Mouse (Mus musculus): ENCODE results near the gene Cacng3. TPM values are rescaled to one million over a fixed set of nuclear protein-coding genes. Genes with fewer than 3 reads are reported as not detected.

Gene Cacng3
- polyA plus RNA-seq, 1 experiment: 0.48 TPM

DNA sequence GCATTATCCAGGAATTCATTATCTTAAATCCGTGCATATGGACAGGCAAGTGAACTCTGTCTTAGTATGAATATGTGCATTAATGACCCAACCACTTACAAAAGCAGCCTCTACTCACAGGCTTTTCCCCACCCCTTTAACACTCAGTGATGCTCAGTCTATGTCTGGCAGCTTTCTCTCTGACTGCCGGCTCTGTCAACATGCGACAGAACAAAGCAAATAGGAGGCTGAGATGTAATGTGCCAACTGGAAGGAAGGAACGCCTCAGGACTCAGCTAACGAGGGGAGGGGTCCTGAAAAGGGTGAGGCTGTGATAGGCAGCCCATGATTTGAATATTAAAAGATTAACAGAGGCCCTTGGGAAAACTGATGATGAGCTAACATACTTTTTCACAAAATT is 68.2 kb downstream of the Cacng3 start:
- no peak overlapping the region for H3K27ac ChIP-seq (ENCODE audit: insufficient read depth, low read length)
- TF ChIP-seq CTCF (IDR thresholded peaks at IDR 0.05; ENCODE audit: extremely low read depth, insufficient read depth, insufficient read length, insufficient replicate concordance): no peak
- TF ChIP-seq POLR2A (IDR thresholded peaks at IDR 0.05; ENCODE audit: low read depth, low read length): no peak
- H3K36me3 ChIP-seq (ENCODE audit: control insufficient read depth, insufficient read depth, low read length): no peaks in the 10 kb centered on the region
- no peak for DNase-seq (ENCODE audit: low read depth in 1 of 2, low spot score in 2 of 2)
- WGBS: 75% methylated on average over 5 of the region's 5 CpGs
- no peak overlapping the region for H3K4me3 ChIP-seq (ENCODE audit: extremely low read depth, insufficient read depth, insufficient read length)
- H3K27me3 ChIP-seq (ENCODE audit: control insufficient read depth, insufficient read depth, low read length): no peaks in the 10 kb centered on the region
- H3K4me1 ChIP-seq (ENCODE audit: control insufficient read depth, insufficient read depth, insufficient read length): no peaks in the 10 kb centered on the region

DNA sequence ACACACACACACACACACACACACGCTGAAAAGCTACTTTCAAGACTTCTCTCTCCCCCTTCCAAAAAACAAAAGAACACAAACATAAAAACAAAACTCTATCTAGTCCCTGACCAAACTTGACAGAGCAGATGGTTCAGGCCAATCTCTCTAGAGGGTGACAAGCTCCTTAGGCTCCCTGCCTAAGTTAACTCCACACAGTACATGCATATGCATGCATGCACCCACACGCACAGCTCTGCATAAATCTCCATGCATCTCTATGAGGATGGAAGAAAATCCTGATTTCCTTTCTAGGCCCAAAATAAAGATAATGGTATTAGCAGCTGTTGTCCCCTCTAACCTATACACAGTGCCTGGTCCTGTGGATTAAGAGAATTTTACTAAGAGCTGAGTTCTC is 70.4 kb downstream of the Cacng3 start:
- DNase-seq (ENCODE audit: low read depth in 1 of 2, low spot score in 2 of 2): no peak
- WGBS: 91% methylated on average over 2 of the region's 2 CpGs
- TF ChIP-seq CTCF (IDR thresholded peaks at IDR 0.05; ENCODE audit: extremely low read depth, insufficient read depth, insufficient read length, insufficient replicate concordance): no peak
- TF ChIP-seq POLR2A (IDR thresholded peaks at IDR 0.05; ENCODE audit: low read depth, low read length): no peak

DNA sequence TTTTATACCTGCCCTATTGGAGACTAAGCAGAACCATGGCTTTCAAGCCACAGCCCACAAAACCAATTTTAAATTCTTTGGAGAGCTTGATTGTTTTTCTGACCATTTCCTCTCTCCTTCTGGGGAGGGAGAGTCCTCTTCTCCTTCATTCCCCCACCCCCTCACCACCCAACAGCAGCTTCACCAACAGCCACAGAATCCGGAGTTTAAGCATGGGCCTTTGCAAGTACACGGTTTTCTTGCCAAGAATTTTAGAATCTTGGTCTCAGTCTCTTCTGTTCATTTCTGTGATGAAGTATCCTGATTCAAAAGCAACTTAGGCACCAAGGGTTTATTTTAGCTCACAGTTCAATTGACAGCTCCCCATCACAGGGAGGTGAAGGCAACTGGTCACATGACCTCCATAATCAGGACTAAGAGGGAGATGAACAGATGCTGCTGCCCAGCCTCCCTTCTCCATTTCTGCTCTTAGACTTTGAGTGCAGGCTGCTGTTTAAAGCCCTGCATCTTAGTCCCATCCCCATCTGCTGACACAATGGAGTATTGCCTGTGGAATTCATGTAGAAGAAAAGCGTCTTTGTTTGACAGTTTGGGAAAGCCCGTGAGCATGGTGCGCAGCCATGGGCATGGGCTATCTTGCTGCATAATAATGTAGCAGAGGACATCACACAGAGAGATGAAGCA is 85.8 kb downstream of the Cacng3 start:
- Histone ChIP-seq H3K27ac (ENCODE audit: insufficient read depth, low read length) (no peak overlapping the region), H3K36me3 (ENCODE audit: control insufficient read depth, insufficient read depth, low read length) (no peaks in the 10 kb centered on the region), H3K4me3 (ENCODE audit: extremely low read depth, insufficient read depth, insufficient read length) (no peak overlapping the region), H3K27me3 (ENCODE audit: control insufficient read depth, insufficient read depth, low read length) (no peaks in the 10 kb centered on the region), H3K4me1 (ENCODE audit: control insufficient read depth, insufficient read depth, insufficient read length) (no peaks in the 10 kb centered on the region)
- TF ChIP-seq POLR2A (IDR thresholded peaks at IDR 0.05; ENCODE audit: low read depth, low read length) (no peak), CTCF (IDR thresholded peaks at IDR 0.05; ENCODE audit: extremely low read depth, insufficient read depth, insufficient read length, insufficient replicate concordance) (no peak)
- DNase-seq (ENCODE audit: low read depth in 1 of 2, low spot score in 2 of 2): no peak
- WGBS: 84% methylated on average over 5 of the region's 5 CpGs

More for the DNA sequence above, 70.4 kb downstream of the Cacng3 start:
- no peaks in the 10 kb centered on the region for H3K4me1 ChIP-seq (ENCODE audit: control insufficient read depth, insufficient read depth, insufficient read length)
- no peaks in the 10 kb centered on the region for H3K36me3 ChIP-seq (ENCODE audit: control insufficient read depth, insufficient read depth, low read length)
- no peak overlapping the region for H3K4me3 ChIP-seq (ENCODE audit: extremely low read depth, insufficient read depth, insufficient read length)
- H3K27ac ChIP-seq (ENCODE audit: insufficient read depth, low read length): no peak overlapping the region
- no peaks in the 10 kb centered on the region for H3K27me3 ChIP-seq (ENCODE audit: control insufficient read depth, insufficient read depth, low read length)

GRCm38 (mm10) chr7:122758645-122759044 is 88.4 kb downstream of the Cacng3 start:
- no peak overlapping the region for H3K27ac ChIP-seq (ENCODE audit: insufficient read depth, low read length)
- H3K27me3 ChIP-seq (ENCODE audit: control insufficient read depth, insufficient read depth, low read length): no peaks in the 10 kb centered on the region
- 70% methylated on average over 3 of the region's 3 CpGs for WGBS
- no peak for DNase-seq (ENCODE audit: low read depth in 1 of 2, low spot score in 2 of 2)
- H3K36me3 ChIP-seq (ENCODE audit: control insufficient read depth, insufficient read depth, low read length): no peaks in the 10 kb centered on the region
- no peak overlapping the region for H3K4me3 ChIP-seq (ENCODE audit: extremely low read depth, insufficient read depth, insufficient read length)
- no peak for TF ChIP-seq CTCF (IDR thresholded peaks at IDR 0.05; ENCODE audit: extremely low read depth, insufficient read depth, insufficient read length, insufficient replicate concordance)
- no peak for TF ChIP-seq POLR2A (IDR thresholded peaks at IDR 0.05; ENCODE audit: low read depth, low read length)
- no peaks in the 10 kb centered on the region for H3K4me1 ChIP-seq (ENCODE audit: control insufficient read depth, insufficient read depth, insufficient read length)

DNA sequence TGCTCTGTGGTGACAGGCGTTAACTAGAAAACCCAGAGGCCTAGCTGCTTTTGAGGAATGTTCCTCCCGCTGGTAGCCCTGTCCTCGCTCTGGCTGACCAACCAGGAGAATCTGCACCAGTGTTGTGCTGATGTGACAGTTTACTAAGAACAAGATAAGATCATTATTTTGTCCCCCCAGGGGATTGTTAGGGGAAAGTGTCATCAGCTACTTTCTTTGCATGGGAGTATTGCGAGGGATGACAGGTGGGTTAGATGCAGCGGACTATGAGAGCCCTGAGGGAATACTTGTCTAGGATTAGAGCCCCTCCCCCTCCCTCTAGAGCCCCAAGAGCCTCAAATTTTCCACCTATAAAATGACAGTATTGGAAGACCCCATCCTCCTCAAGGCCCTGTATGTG is 94.2 kb downstream of the Cacng3 start:
- 79% methylated on average over 5 of the region's 5 CpGs for WGBS
- Histone ChIP-seq H3K36me3 (ENCODE audit: control insufficient read depth, insufficient read depth, low read length) (no peaks in the 10 kb centered on the region), H3K4me1 (ENCODE audit: control insufficient read depth, insufficient read depth, insufficient read length) (no peaks in the 10 kb centered on the region), H3K27me3 (ENCODE audit: control insufficient read depth, insufficient read depth, low read length) (no peaks in the 10 kb centered on the region), H3K27ac (ENCODE audit: insufficient read depth, low read length) (no peak overlapping the region), H3K4me3 (ENCODE audit: extremely low read depth, insufficient read depth, insufficient read length) (no peak overlapping the region)
- DNase-seq (ENCODE audit: low read depth in 1 of 2, low spot score in 2 of 2): no peak
- TF ChIP-seq POLR2A (IDR thresholded peaks at IDR 0.05; ENCODE audit: low read depth, low read length) (no peak), CTCF (IDR thresholded peaks at IDR 0.05; ENCODE audit: extremely low read depth, insufficient read depth, insufficient read length, insufficient replicate concordance) (no peak)

DNA sequence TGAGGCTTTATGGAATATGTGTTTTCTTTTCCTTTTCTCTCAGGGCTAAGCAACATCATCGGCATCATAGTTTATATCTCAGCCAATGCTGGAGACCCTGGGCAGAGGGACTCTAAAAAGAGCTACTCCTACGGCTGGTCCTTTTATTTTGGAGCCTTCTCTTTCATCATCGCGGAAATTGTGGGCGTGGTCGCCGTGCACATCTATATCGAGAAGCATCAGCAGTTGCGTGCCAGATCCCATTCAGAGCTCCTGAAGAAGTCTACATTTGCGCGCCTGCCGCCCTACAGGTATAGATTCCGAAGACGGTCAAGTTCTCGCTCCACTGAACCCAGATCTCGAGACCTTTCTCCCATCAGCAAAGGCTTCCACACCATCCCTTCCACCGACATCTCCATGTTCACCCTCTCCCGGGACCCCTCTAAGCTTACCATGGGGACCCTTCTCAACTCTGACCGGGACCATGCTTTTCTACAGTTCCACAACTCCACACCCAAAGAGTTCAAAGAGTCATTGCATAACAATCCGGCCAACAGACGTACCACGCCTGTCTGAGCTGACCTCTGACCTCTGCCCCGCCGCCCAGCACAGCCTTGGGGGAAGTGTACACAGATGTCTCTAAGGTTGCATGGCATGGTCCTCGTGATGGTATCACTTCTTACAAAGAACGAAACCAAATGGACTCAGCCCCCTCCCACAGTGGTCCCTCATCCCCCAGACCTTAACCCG is 98.2 kb downstream of the Cacng3 start:
- TF ChIP-seq POLR2A (IDR thresholded peaks at IDR 0.05; ENCODE audit: low read depth, low read length): no peak
- TF ChIP-seq CTCF (IDR thresholded peaks at IDR 0.05; ENCODE audit: extremely low read depth, insufficient read depth, insufficient read length, insufficient replicate concordance): no peak

DNA sequence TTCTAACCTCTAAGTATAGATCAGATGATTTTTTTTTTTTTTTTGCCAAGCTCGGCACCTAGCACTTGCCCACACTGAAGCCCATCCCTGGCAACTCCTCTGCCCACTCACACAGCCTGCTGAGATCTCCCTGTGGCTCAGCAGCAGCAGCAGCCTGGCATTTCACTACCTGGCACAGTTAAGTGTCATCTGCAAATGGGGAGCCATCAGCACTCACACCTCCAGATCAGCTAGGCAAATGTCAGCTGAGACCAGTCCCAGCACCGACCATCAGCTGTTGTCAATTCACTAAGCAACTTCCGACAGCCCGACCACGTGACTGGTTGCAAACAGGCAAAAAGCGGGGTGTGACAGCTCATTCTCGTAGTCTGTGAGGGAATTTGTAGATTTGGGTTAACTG is 109.3 kb downstream of the Cacng3 start:
- no peaks in the 10 kb centered on the region for H3K36me3 ChIP-seq (ENCODE audit: control insufficient read depth, insufficient read depth, low read length)
- no peak overlapping the region for H3K27ac ChIP-seq (ENCODE audit: insufficient read depth, low read length)
- TF ChIP-seq CTCF (IDR thresholded peaks at IDR 0.05; ENCODE audit: extremely low read depth, insufficient read depth, insufficient read length, insufficient replicate concordance) (no peak), POLR2A (IDR thresholded peaks at IDR 0.05; ENCODE audit: low read depth, low read length) (no peak)
- 74% methylated on average over 7 of the region's 7 CpGs for WGBS
- H3K4me1 ChIP-seq (ENCODE audit: control insufficient read depth, insufficient read depth, insufficient read length): no peaks in the 10 kb centered on the region
- no peaks in the 10 kb centered on the region for H3K27me3 ChIP-seq (ENCODE audit: control insufficient read depth, insufficient read depth, low read length)
- H3K4me3 ChIP-seq (ENCODE audit: extremely low read depth, insufficient read depth, insufficient read length): no peak overlapping the region
- DNase-seq (ENCODE audit: low read depth in 1 of 2, low spot score in 2 of 2): no peak

More for the DNA sequence above, 98.2 kb downstream of the Cacng3 start:
- Histone ChIP-seq H3K27me3 (ENCODE audit: control insufficient read depth, insufficient read depth, low read length) (no peaks in the 10 kb centered on the region), H3K36me3 (ENCODE audit: control insufficient read depth, insufficient read depth, low read length) (no peaks in the 10 kb centered on the region), H3K27ac (ENCODE audit: insufficient read depth, low read length) (no peak overlapping the region), H3K4me1 (ENCODE audit: control insufficient read depth, insufficient read depth, insufficient read length) (no peaks in the 10 kb centered on the region), H3K4me3 (ENCODE audit: extremely low read depth, insufficient read depth, insufficient read length) (no peak overlapping the region)
- DNase-seq (ENCODE audit: low read depth in 1 of 2, low spot score in 2 of 2): no peak
- WGBS: 92% methylated on average over 27 of the region's 27 CpGs

Measured in spleen, adult 2 months (tissue).